In genomic region chr12:74093110-74093509, GRCm38 (mm10) we compare ENCODE assay signal across 18 mouse cellular contexts.
"Had no signal": no experiment of that assay in that cellular context is flagged by ENCODE, and none has a peak within 500 bp of the region (broad histone marks: within the 10 kb centered on the region; RNA-seq: fewer than 3 reads in every experiment).

No protein-coding gene starts in this region.

- DNase-seq: kidney, adult 11 months; kidney, adult 9 months; kidney, postnatal 36 days; layer of hippocampus, adult 9-11 months; layer of hippocampus, postnatal 36 days; liver; liver, embryonic 13.5 days; liver, postnatal 0 days; lung, postnatal 14 days; right cerebral cortex, adult 18-20 months; right cerebral cortex, postnatal 25 days; thymus, adult 2 months; thymus, postnatal 25 days had no signal

- H3K27ac ChIP-seq: kidney, postnatal 0 days; limb, embryonic 12.5 days; liver, embryonic 13.5 days; lung, embryonic 15.5 days; midbrain, embryonic 13.5 days; neural tube, embryonic 15.5 days had no signal

- H3K4me2 ChIP-seq: limb, embryonic 12.5 days; liver, embryonic 13.5 days; lung, embryonic 15.5 days; midbrain, embryonic 13.5 days; neural tube, embryonic 15.5 days had no signal

- H3K9ac ChIP-seq: limb, embryonic 12.5 days; liver, embryonic 13.5 days; liver, postnatal 0 days; lung, embryonic 15.5 days; midbrain, embryonic 13.5 days; neural tube, embryonic 15.5 days had no signal

- H3K4me3 ChIP-seq: limb, embryonic 12.5 days; liver, embryonic 13.5 days; lung, embryonic 15.5 days; midbrain, embryonic 13.5 days; neural tube, embryonic 15.5 days had no signal

- H3K27me3 ChIP-seq: limb, embryonic 12.5 days; liver, embryonic 13.5 days; lung, embryonic 15.5 days; midbrain, embryonic 13.5 days; neural tube, embryonic 15.5 days had no signal

- H3K9me3 ChIP-seq: limb, embryonic 12.5 days; liver, embryonic 13.5 days; lung, embryonic 15.5 days; midbrain, embryonic 13.5 days; neural tube, embryonic 15.5 days had no signal

- H3K36me3 ChIP-seq: limb, embryonic 12.5 days; liver, embryonic 13.5 days; lung, embryonic 15.5 days; midbrain, embryonic 13.5 days; neural tube, embryonic 15.5 days had no signal

- H3K4me1 ChIP-seq: limb, embryonic 12.5 days; liver, embryonic 13.5 days; lung, embryonic 15.5 days had no signal

- ATAC-seq: liver, postnatal 0 days; midbrain, embryonic 13.5 days had no signal
